Mouse (Mus musculus): ENCODE measurements around the gene Ppp1r14b. TPM values are rescaled to one million over a fixed set of nuclear protein-coding genes. Genes with fewer than 3 reads are reported as not detected.

Ppp1r14b gene
- polyA plus RNA-seq (2015; fragmentation: Nextera tagmentation; extraction: Ambion mirVana) = 41.4 and 44.8 TPM in 2 replicates

- H3K4me3 ChIP-seq (ENCODE audit: low read length) = peak within 1 kb of the TSS; percentile 73
- peaks cover 45% of the 10 kb centered on the region for H3K4me1 ChIP-seq (replicated peaks; ENCODE audit: control insufficient read depth, insufficient read depth, low read length)
- H3K4me2 ChIP-seq (ENCODE audit: low read depth, low read length) = peak within 1 kb of the TSS; percentile 90
- no peaks in the 10 kb centered on the region for H3K9me3 ChIP-seq (ENCODE audit: control insufficient read depth, low read length)
- peak within 1 kb of the TSS; percentile 92 for H3K27ac ChIP-seq (ENCODE audit: low read length)
- WGBS = 1% methylated on average over 52 of the region's 84 CpGs
- peak within 1 kb of the TSS; percentile 78 for H3K9ac ChIP-seq (ENCODE audit: low read length)
- peak; percentile 74 for ATAC-seq (ENCODE audit: low read depth)
- H3K27me3 ChIP-seq (ENCODE audit: control insufficient read depth, insufficient read depth, low read depth, low read length) = no peaks in the 10 kb centered on the region
- peaks cover 7% of the 10 kb centered on the region for H3K36me3 ChIP-seq (ENCODE audit: control insufficient read depth, insufficient read depth, low read length)
These were observed at the start of gene Ppp1r14b for GRCm38 (mm10) chr19:6974211-6975205. Gene Ppp1r14b (plus strand): TSS chr19:6974968.

GRCm38 (mm10) chr19:6925307-6925573 is 49.5 kb upstream of the Ppp1r14b start, which contains the start of gene Catsperz:
Gene Catsperz (minus strand): TSS chr19:6925380.
- Histone ChIP-seq H3K9me3 (ENCODE audit: control insufficient read depth, low read length) (no peaks in the 10 kb centered on the region), H3K4me1 (replicated peaks; ENCODE audit: control insufficient read depth, insufficient read depth, low read length) (peaks cover 24% of the 10 kb centered on the region), H3K9ac (ENCODE audit: low read length) (peak within 1 kb of the TSS; percentile 43), H3K4me2 (ENCODE audit: low read depth, low read length) (peak within 1 kb of the TSS; percentile 42), H3K36me3 (ENCODE audit: control insufficient read depth, insufficient read depth, low read length) (no peaks in the 10 kb centered on the region), H3K27ac (ENCODE audit: low read length) (no peak within 1 kb of the TSS), H3K4me3 (ENCODE audit: low read length) (peak within 1 kb of the TSS; percentile 25), H3K27me3 (ENCODE audit: control insufficient read depth, insufficient read depth, low read depth, low read length) (peaks cover 65% of the 10 kb centered on the region)
- ATAC-seq (ENCODE audit: low read depth) = no peak
- WGBS = 2% methylated on average over 9 of the region's 9 CpGs

- ATAC-seq (ENCODE audit: low read depth) = no peak
- H3K27ac ChIP-seq (ENCODE audit: low read length) = no peak overlapping the region
- WGBS = 15% methylated on average over 36 of the region's 40 CpGs
These were observed 49.0 kb upstream of the Ppp1r14b start for GRCm38 (mm10) chr19:6925611-6926329.

GRCm38 (mm10) chr19:6926559-6927255 is 48.1 kb upstream of the Ppp1r14b start:
- no peaks in the 10 kb centered on the region for H3K9me3 ChIP-seq (ENCODE audit: control insufficient read depth, low read length)
- H3K27ac ChIP-seq (ENCODE audit: low read length) = no peak overlapping the region
- H3K36me3 ChIP-seq (ENCODE audit: control insufficient read depth, insufficient read depth, low read length) = no peaks in the 10 kb centered on the region
- H3K4me2 ChIP-seq (ENCODE audit: low read depth, low read length) = peak overlapping the region; percentile 42
- no peak for ATAC-seq (ENCODE audit: low read depth)
- peaks cover 16% of the 10 kb centered on the region for H3K4me1 ChIP-seq (replicated peaks; ENCODE audit: control insufficient read depth, insufficient read depth, low read length)
- 16% methylated on average over 26 of the region's 26 CpGs for WGBS
- no peak overlapping the region for H3K9ac ChIP-seq (ENCODE audit: low read length)
- H3K4me3 ChIP-seq (ENCODE audit: low read length) = peak overlapping the region; percentile 18; the same call in 1 of the 2 replicates
- H3K27me3 ChIP-seq (ENCODE audit: control insufficient read depth, insufficient read depth, low read depth, low read length) = peaks cover 79% of the 10 kb centered on the region

More at GRCm38 (mm10) chr19:6925611-6926329, 49.0 kb upstream of the Ppp1r14b start:
- Histone ChIP-seq H3K9me3 (ENCODE audit: control insufficient read depth, low read length) (no peaks in the 10 kb centered on the region), H3K4me2 (ENCODE audit: low read depth, low read length) (peak overlapping the region; percentile 42), H3K36me3 (ENCODE audit: control insufficient read depth, insufficient read depth, low read length) (no peaks in the 10 kb centered on the region), H3K27me3 (ENCODE audit: control insufficient read depth, insufficient read depth, low read depth, low read length) (peaks cover 70% of the 10 kb centered on the region), H3K4me3 (ENCODE audit: low read length) (peak overlapping the region; percentile 25), H3K9ac (ENCODE audit: low read length) (no peak overlapping the region), H3K4me1 (replicated peaks; ENCODE audit: control insufficient read depth, insufficient read depth, low read length) (peaks cover 19% of the 10 kb centered on the region)

GRCm38 (mm10) chr19:6928080-6928479 is 46.7 kb upstream of the Ppp1r14b start:
- Histone ChIP-seq H3K27ac (ENCODE audit: low read length) (no peak overlapping the region), H3K4me2 (ENCODE audit: low read depth, low read length) (no peak overlapping the region), H3K9me3 (ENCODE audit: control insufficient read depth, low read length) (no peaks in the 10 kb centered on the region), H3K9ac (ENCODE audit: low read length) (no peak overlapping the region), H3K4me1 (replicated peaks; ENCODE audit: control insufficient read depth, insufficient read depth, low read length) (peaks cover 16% of the 10 kb centered on the region), H3K27me3 (ENCODE audit: control insufficient read depth, insufficient read depth, low read depth, low read length) (peaks cover 88% of the 10 kb centered on the region), H3K36me3 (ENCODE audit: control insufficient read depth, insufficient read depth, low read length) (no peaks in the 10 kb centered on the region), H3K4me3 (ENCODE audit: low read length) (no peak overlapping the region)
- 13% methylated on average over 9 of the region's 9 CpGs for WGBS
- no peak for ATAC-seq (ENCODE audit: low read depth)

- Histone ChIP-seq H3K27me3 (ENCODE audit: control insufficient read depth, insufficient read depth, low read depth, low read length) (peaks cover 87% of the 10 kb centered on the region), H3K9me3 (ENCODE audit: control insufficient read depth, low read length) (no peaks in the 10 kb centered on the region), H3K4me3 (ENCODE audit: low read length) (no peak overlapping the region), H3K4me1 (replicated peaks; ENCODE audit: control insufficient read depth, insufficient read depth, low read length) (peaks cover 13% of the 10 kb centered on the region), H3K36me3 (ENCODE audit: control insufficient read depth, insufficient read depth, low read length) (no peaks in the 10 kb centered on the region), H3K9ac (ENCODE audit: low read length) (no peak overlapping the region), H3K27ac (ENCODE audit: low read length) (no peak overlapping the region), H3K4me2 (ENCODE audit: low read depth, low read length) (no peak overlapping the region)
- no peak for ATAC-seq (ENCODE audit: low read depth)
- 7% methylated on average over 2 of the region's 2 CpGs for WGBS
These were observed 43.8 kb upstream of the Ppp1r14b start for GRCm38 (mm10) chr19:6931002-6931401.

GRCm38 (mm10) chr19:6932018-6932417 is 42.8 kb upstream of the Ppp1r14b start:
- H3K4me2 ChIP-seq (ENCODE audit: low read depth, low read length) = no peak overlapping the region
- H3K27me3 ChIP-seq (ENCODE audit: control insufficient read depth, insufficient read depth, low read depth, low read length) = peaks cover 81% of the 10 kb centered on the region
- no peaks in the 10 kb centered on the region for H3K9me3 ChIP-seq (ENCODE audit: control insufficient read depth, low read length)
- no peak overlapping the region for H3K9ac ChIP-seq (ENCODE audit: low read length)
- H3K27ac ChIP-seq (ENCODE audit: low read length) = no peak overlapping the region
- H3K4me3 ChIP-seq (ENCODE audit: low read length) = no peak overlapping the region
- peaks cover 11% of the 10 kb centered on the region for H3K4me1 ChIP-seq (replicated peaks; ENCODE audit: control insufficient read depth, insufficient read depth, low read length)
- 48% methylated on average over 1 of the region's 1 CpGs for WGBS
- no peaks in the 10 kb centered on the region for H3K36me3 ChIP-seq (ENCODE audit: control insufficient read depth, insufficient read depth, low read length)
- no peak for ATAC-seq (ENCODE audit: low read depth)

- no peak overlapping the region for H3K27ac ChIP-seq (ENCODE audit: low read length)
- no peak for ATAC-seq (ENCODE audit: low read depth)
- H3K27me3 ChIP-seq (ENCODE audit: control insufficient read depth, insufficient read depth, low read depth, low read length) = peaks cover 71% of the 10 kb centered on the region
- H3K9me3 ChIP-seq (ENCODE audit: control insufficient read depth, low read length) = no peaks in the 10 kb centered on the region
- no peak overlapping the region for H3K4me2 ChIP-seq (ENCODE audit: low read depth, low read length)
- peaks cover 11% of the 10 kb centered on the region for H3K4me1 ChIP-seq (replicated peaks; ENCODE audit: control insufficient read depth, insufficient read depth, low read length)
- WGBS = 21% methylated on average over 4 of the region's 4 CpGs
- H3K36me3 ChIP-seq (ENCODE audit: control insufficient read depth, insufficient read depth, low read length) = no peaks in the 10 kb centered on the region
- peak overlapping the region; percentile 53; the same call in 1 of the 2 replicates for H3K4me3 ChIP-seq (ENCODE audit: low read length)
- H3K9ac ChIP-seq (ENCODE audit: low read length) = no peak overlapping the region
These were observed 41.7 kb upstream of the Ppp1r14b start for GRCm38 (mm10) chr19:6933102-6933435.
